Mouse (Mus musculus): ENCODE measurements around the gene Fancf.
A peak's percentile ranks its signal among the peaks of the same experiment; 100 is the strongest.

The Fancf gene

GRCm38 (mm10) chr7:51862097-51862492 lies at the start of gene Fancf:
Fancf (minus strand) TSS chr7:51862267.
- DNase-seq = peak; percentile 98

GRCm38 (mm10) chr7:51899066-51899465 lies 37.0 kb upstream of the Fancf start:
- DNase-seq = peak; percentile 39

GRCm38 (mm10) chr7:51894939-51895338 lies 32.9 kb upstream of the Fancf start:
- DNase-seq = peak; percentile 43

GRCm38 (mm10) chr7:51894133-51894801 lies 32.2 kb upstream of the Fancf start:
- DNase-seq = peak; percentile 40

- DNase-seq = no peak
Observed at GRCm38 (mm10) chr7:51893008-51893407, 30.9 kb upstream of the Fancf start.

- DNase-seq = no peak
Observed at GRCm38 (mm10) chr7:51892224-51892965, 30.3 kb upstream of the Fancf start.

- DNase-seq = no peak
Observed at GRCm38 (mm10) chr7:51889601-51890000, 27.5 kb upstream of the Fancf start.

- peak; percentile 24 for DNase-seq
Observed at GRCm38 (mm10) chr7:51887678-51888567, 25.9 kb upstream of the Fancf start.

GRCm38 (mm10) chr7:51885345-51885744 lies 23.3 kb upstream of the Fancf start:
- DNase-seq = no peak

GRCm38 (mm10) chr7:51880121-51880520 lies 18.1 kb upstream of the Fancf start:
- no peak for DNase-seq

GRCm38 (mm10) chr7:51879136-51879723 lies 17.2 kb upstream of the Fancf start:
- peak; percentile 86 for DNase-seq

GRCm38 (mm10) chr7:51878730-51879129 lies 16.7 kb upstream of the Fancf start:
- no peak for DNase-seq

- no peak for DNase-seq
Observed at GRCm38 (mm10) chr7:51876316-51876715, 14.2 kb upstream of the Fancf start.

- DNase-seq = no peak
Observed at GRCm38 (mm10) chr7:51872597-51872996, 10.5 kb upstream of the Fancf start.

GRCm38 (mm10) chr7:51872041-51872440 lies 10.0 kb upstream of the Fancf start:
- DNase-seq = no peak

GRCm38 (mm10) chr7:51867983-51868382 lies 5.9 kb upstream of the Fancf start:
- no peak for DNase-seq

GRCm38 (mm10) chr7:51865336-51865735 lies 3.3 kb upstream of the Fancf start:
- no peak for DNase-seq

GRCm38 (mm10) chr7:51862842-51863241 lies 775 bp upstream of the Fancf start:
- no peak for DNase-seq

GRCm38 (mm10) chr7:51861250-51862096 lies 594 bp downstream of the Fancf start, which contains the start of gene Gas2:
Gas2 (plus strand) TSS chr7:51862015.
- peak; percentile 95 for DNase-seq

GRCm38 (mm10) chr7:51851890-51852507 lies 10.1 kb downstream of the Fancf start:
- no peak for DNase-seq

GRCm38 (mm10) chr7:51850877-51851276 lies 11.2 kb downstream of the Fancf start:
- no peak for DNase-seq

Measured in embryo, embryonic 11 days (tissue).